Mouse (Mus musculus) retina, embryonic 14.5 days (tissue): ENCODE measurements at regions not wholly inside any gene's neighbourhood (a gene's known extent, or its start where the extent isn't known, plus 50 kb on each side); places are given as distances from the start of the nearest gene placed in this dataset.

Experiments
- DNase-seq: peaks from one replicate; pipeline ENCODE4 v3.0.0-alpha.2; 2015; ENCODE audit warnings: low spot score

DNA sequence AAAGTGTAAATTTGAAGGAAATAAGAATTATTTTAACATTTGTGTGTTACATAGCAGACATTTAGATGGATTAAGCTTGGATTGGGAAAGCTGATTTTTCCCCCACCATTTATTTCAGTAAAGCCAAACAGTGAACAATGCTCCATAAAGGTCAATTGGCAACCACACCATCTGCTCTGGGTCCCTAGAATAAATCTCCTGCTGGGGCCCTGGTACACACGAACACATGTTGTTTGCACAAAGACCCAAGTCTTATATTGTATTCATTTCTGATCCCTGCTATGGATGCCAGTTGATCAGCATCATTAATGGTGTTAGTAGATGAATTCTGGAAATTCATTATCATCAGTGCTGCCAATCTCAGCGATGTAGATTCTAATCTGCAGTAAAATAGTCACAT, 1698.0 kb upstream of the Pcdh17 start:
- peak; percentile 14 for DNase-seq

- DNase-seq: no peak
Measured at GRCm38 (mm10) chr14:82758144-82758543, 1685.2 kb upstream of the Pcdh17 start.
